Mouse (Mus musculus) frontal cortex, postnatal 14 days (tissue): ENCODE data around the gene Gm8374.
"Not testable (repeated sequence)": the region's sequence is repeated elsewhere in the genome, so short reads cannot be mapped to it uniquely, and the experiment has no call there.

Source experiments
- DNase-seq, 2 experiments: peaks; one replicate each; pipeline ENCODE4 v3.0.0; 2022; ENCODE audit warnings: low spot score in 2 of 2

Gene Gm8374

DNA sequence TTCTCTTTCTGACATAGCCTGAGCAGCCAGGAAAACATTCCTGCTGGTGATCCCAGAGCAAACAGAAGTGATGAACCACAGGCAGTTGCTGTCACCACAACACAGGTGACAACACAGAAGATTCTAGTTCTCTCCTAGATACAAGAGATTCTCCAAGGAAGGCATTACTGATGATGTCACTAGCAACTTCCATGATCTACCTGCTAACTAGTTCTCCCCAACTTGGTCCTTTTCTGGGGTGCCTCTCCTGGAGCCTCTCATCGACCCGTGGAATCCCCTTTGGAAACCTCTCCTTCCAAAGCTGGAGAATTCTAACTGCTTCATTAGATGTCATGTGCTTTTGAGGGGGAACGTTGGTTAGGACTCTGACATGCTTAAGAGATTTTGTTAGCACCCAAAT is at the start of gene Gm8374:
Gm8374 (minus strand) TSS at position 101 of the 400 bp plus-strand sequence.
- not testable (repeated sequence) for DNase-seq

DNA sequence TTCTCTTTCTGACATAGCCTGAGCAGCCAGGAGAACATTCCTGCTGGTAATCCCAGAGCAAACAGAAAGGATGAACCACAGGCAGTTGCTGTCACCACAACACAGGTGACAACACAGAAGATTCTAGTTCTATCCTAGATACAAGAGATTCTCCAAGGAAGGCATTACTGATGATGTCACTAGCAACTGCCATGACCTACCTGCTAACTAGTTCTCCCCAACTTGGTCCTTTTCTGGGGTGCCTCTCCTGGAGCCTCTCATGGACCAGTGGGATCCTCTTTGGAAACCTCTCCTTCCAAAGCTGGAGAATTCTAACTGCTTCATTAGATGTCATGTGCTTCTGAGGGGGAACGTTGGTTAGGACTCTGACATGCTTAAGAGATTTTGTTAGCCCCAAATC is 32.6 kb downstream of the Gm8374 start, which contains the start of gene Gm5797:
Gm5797 (minus strand) TSS at position 101 of the 400 bp plus-strand sequence.
- not testable (repeated sequence) for DNase-seq

GRCm38 (mm10) chr14:7315093-7315492 is 49.8 kb downstream of the Gm8374 start:
- peak; percentile 3 to 5 for DNase-seq

GRCm38 (mm10) chr14:7314661-7315060 is 50.3 kb downstream of the Gm8374 start, which contains the start of gene Gm3739:
Gene Gm3739, minus strand, starts transcription at chr14:7315049.
- DNase-seq: peak; percentile 3 to 4
